In genomic region chr11:98349308-98349707, GRCm38 (mm10) we compare ENCODE assay signal across 11 mouse cellular contexts. TPM values are rescaled to one million over a fixed set of nuclear protein-coding genes. Genes with fewer than 3 reads are reported as not detected.
DNase-seq lines count a peak whose midpoint lies in the region; ATAC-seq lines count a peak whose summit lies in the region.
"Had no signal": no experiment of that assay in that cellular context is flagged by ENCODE, and none has a peak within 500 bp of the region (broad histone marks: within the 10 kb centered on the region; RNA-seq: fewer than 3 reads in every experiment).

No protein-coding gene starts in this region.

- H3K36me3 ChIP-seq in kidney, embryonic 14.5 days (ENCODE audit: control insufficient read depth, insufficient read depth, low read length): no peaks in the 10 kb centered on the region
- H3K36me3 ChIP-seq in embryonic facial prominence, embryonic 13.5 days: no peaks in the 10 kb centered on the region
- H3K36me3 ChIP-seq in hindbrain, embryonic 16.5 days (ENCODE audit: control insufficient read depth, insufficient read depth, low read length): no peaks in the 10 kb centered on the region

- peak overlapping the region; percentile 60; the same call in 1 of the 2 replicates for H3K4me2 ChIP-seq in kidney, embryonic 14.5 days (replicated peaks; ENCODE audit: low read depth, low read length)
- peak overlapping the region; percentile 93 for H3K4me2 ChIP-seq in embryonic facial prominence, embryonic 13.5 days
- peak overlapping the region; percentile 99 for H3K4me2 ChIP-seq in hindbrain, embryonic 16.5 days (ENCODE audit: low read length)

- peak overlapping the region; percentile 38; the same call in 1 of the 2 replicates for H3K4me3 ChIP-seq in kidney, embryonic 14.5 days (ENCODE audit: low read length)
- peak overlapping the region; percentile 53 for H3K4me3 ChIP-seq in embryonic facial prominence, embryonic 13.5 days
- H3K4me3 ChIP-seq in hindbrain, embryonic 16.5 days (ENCODE audit: low read length): peak overlapping the region; percentile 69; the same call in 1 of the 2 replicates

- no peaks in the 10 kb centered on the region for H3K9me3 ChIP-seq in kidney, embryonic 14.5 days (ENCODE audit: control insufficient read depth, low read length)
- no peaks in the 10 kb centered on the region for H3K9me3 ChIP-seq in embryonic facial prominence, embryonic 13.5 days
- H3K9me3 ChIP-seq in hindbrain, embryonic 16.5 days (ENCODE audit: control insufficient read depth, low read length): no peaks in the 10 kb centered on the region

- no peak for DNase-seq in kidney, postnatal 25 days
- DNase-seq in neural tube, embryonic 10.5 days (ENCODE audit: extremely low spot score, low spot score): peak; percentile 32
- no peak for DNase-seq in testis, postnatal 14 days (ENCODE audit: low spot score)
- no peak for DNase-seq in adrenal gland, postnatal 14 days
- no peak for DNase-seq in retina, postnatal 1 day
- DNase-seq: gastrocnemius, postnatal 14 days; left cerebral cortex, postnatal 4 days had no signal

- 4% methylated on average over 9 of the region's 9 CpGs for WGBS in kidney, embryonic 14.5 days
- WGBS in embryonic facial prominence, embryonic 13.5 days: 6% methylated on average over 9 of the region's 9 CpGs
- 5% methylated on average over 9 of the region's 9 CpGs for WGBS in hindbrain, embryonic 16.5 days

- ATAC-seq in kidney, embryonic 14.5 days (ENCODE audit: low FRiP score, low TSS enrichment): no peak
- ATAC-seq in embryonic facial prominence, embryonic 13.5 days (ENCODE audit: insufficient number of reproducible peaks, insufficient read depth, low FRiP score, low TSS enrichment, low read depth): no peak
- ATAC-seq in hindbrain, embryonic 16.5 days: no peak

- H3K9ac ChIP-seq in kidney, embryonic 14.5 days (ENCODE audit: low read depth, low read length): no peak overlapping the region
- H3K9ac ChIP-seq in embryonic facial prominence, embryonic 13.5 days: peak overlapping the region; percentile 70; the same call in 1 of the 2 replicates
- H3K9ac ChIP-seq in hindbrain, embryonic 16.5 days (ENCODE audit: low read depth, low read length): no peak overlapping the region

- peaks cover 5% of the 10 kb centered on the region; the same call in 1 of the 2 replicates for H3K4me1 ChIP-seq in kidney, embryonic 14.5 days (ENCODE audit: control insufficient read depth, insufficient read depth, low read length)
- peaks cover 15% of the 10 kb centered on the region for H3K4me1 ChIP-seq in embryonic facial prominence, embryonic 13.5 days
- peaks cover 17% of the 10 kb centered on the region for H3K4me1 ChIP-seq in hindbrain, embryonic 16.5 days (ENCODE audit: control insufficient read depth, insufficient read depth, low read depth, low read length)

- H3K27me3 ChIP-seq in kidney, embryonic 14.5 days (ENCODE audit: control insufficient read depth, insufficient read depth, low read length): peaks cover 77% of the 10 kb centered on the region
- peaks cover 98% of the 10 kb centered on the region for H3K27me3 ChIP-seq in embryonic facial prominence, embryonic 13.5 days
- peaks cover 58% of the 10 kb centered on the region for H3K27me3 ChIP-seq in hindbrain, embryonic 16.5 days (replicated peaks; ENCODE audit: control insufficient read depth, insufficient read depth, low read length)

- no peak overlapping the region for H3K27ac ChIP-seq in kidney, embryonic 14.5 days (ENCODE audit: low read depth, low read length)
- no peak overlapping the region for H3K27ac ChIP-seq in embryonic facial prominence, embryonic 13.5 days
- no peak overlapping the region for H3K27ac ChIP-seq in hindbrain, embryonic 16.5 days (ENCODE audit: low read depth, low read length)

RNA-seq across cellular contexts. Expression of gene Ppp1r1b, which starts 1.1 kb away (rescaled TPM):
- 0.87 and 1.7 TPM in 2 replicates for polyA plus RNA-seq in kidney, embryonic 14.5 days (2014; fragmentation: Nextera tagmentation; extraction: Ambion mirVana)
- polyA plus RNA-seq in embryonic facial prominence, embryonic 13.5 days (2015; fragmentation: Nextera tagmentation; extraction: Ambion mirVana): 1.2 and 2.0 TPM in 2 replicates
- 7.7 and 9.3 TPM in 2 replicates for polyA plus RNA-seq in hindbrain, embryonic 16.5 days (2015; fragmentation: Nextera tagmentation; extraction: Ambion mirVana)
- 0.63 and 0.68 TPM in 2 replicates for total RNA-seq in adrenal gland, postnatal 14 days (2021)

RNA-seq across cellular contexts. Expression of gene Stard3, which starts 8.9 kb away (rescaled TPM):
- polyA plus RNA-seq in kidney, embryonic 14.5 days (2014; fragmentation: Nextera tagmentation; extraction: Ambion mirVana): 34.9 and 42.0 TPM in 2 replicates
- 38.3 and 42.3 TPM in 2 replicates for polyA plus RNA-seq in embryonic facial prominence, embryonic 13.5 days (2015; fragmentation: Nextera tagmentation; extraction: Ambion mirVana)
- 39.0 and 39.9 TPM in 2 replicates for polyA plus RNA-seq in hindbrain, embryonic 16.5 days (2015; fragmentation: Nextera tagmentation; extraction: Ambion mirVana)
- 21.5 and 22.7 TPM in 2 replicates for total RNA-seq in adrenal gland, postnatal 14 days (2021)

RNA-seq across cellular contexts. Expression of gene Neurod2, which starts 19.9 kb away (rescaled TPM):
- not detected in 2 replicates for polyA plus RNA-seq in kidney, embryonic 14.5 days (2014; fragmentation: Nextera tagmentation; extraction: Ambion mirVana)
- polyA plus RNA-seq in embryonic facial prominence, embryonic 13.5 days (2015; fragmentation: Nextera tagmentation; extraction: Ambion mirVana): 0.17 and 0.48 TPM in 2 replicates
- 22.9 and 23.4 TPM in 2 replicates for polyA plus RNA-seq in hindbrain, embryonic 16.5 days (2015; fragmentation: Nextera tagmentation; extraction: Ambion mirVana)
- total RNA-seq in adrenal gland, postnatal 14 days (2021): 0.15 TPM in 1 of 2 replicates, not detected in the other
- total RNA-seq: gastrocnemius, postnatal 14 days had no signal
- polyA plus RNA-seq: urinary bladder, adult 2 months had no signal

RNA-seq across cellular contexts. Expression of gene Tcap, which starts 34.3 kb away (rescaled TPM):
- polyA plus RNA-seq in kidney, embryonic 14.5 days (2014; fragmentation: Nextera tagmentation; extraction: Ambion mirVana): 1.3 and 2.3 TPM in 2 replicates
- 0.89 and 1.1 TPM in 2 replicates for polyA plus RNA-seq in embryonic facial prominence, embryonic 13.5 days (2015; fragmentation: Nextera tagmentation; extraction: Ambion mirVana)
- 0.16 and 1.7 TPM in 2 replicates for polyA plus RNA-seq in hindbrain, embryonic 16.5 days (2015; fragmentation: Nextera tagmentation; extraction: Ambion mirVana)
- 0.48 and 0.53 TPM in 2 replicates for total RNA-seq in adrenal gland, postnatal 14 days (2021)

RNA-seq across cellular contexts. Expression of gene Pnmt, which starts 36.9 kb away (rescaled TPM):
- 0.84 and 2.2 TPM in 2 replicates for polyA plus RNA-seq in kidney, embryonic 14.5 days (2014; fragmentation: Nextera tagmentation; extraction: Ambion mirVana)
- polyA plus RNA-seq in embryonic facial prominence, embryonic 13.5 days (2015; fragmentation: Nextera tagmentation; extraction: Ambion mirVana): 0.45 and 1.3 TPM in 2 replicates
- 4.5 and 4.9 TPM in 2 replicates for polyA plus RNA-seq in hindbrain, embryonic 16.5 days (2015; fragmentation: Nextera tagmentation; extraction: Ambion mirVana)
- 687 and 769 TPM in 2 replicates for total RNA-seq in adrenal gland, postnatal 14 days (2021)
- polyA plus RNA-seq: urinary bladder, adult 2 months had no signal

Comparison
In these comparisons a context has a peak if more than half of its experiments do, and no peak if none do; other contexts are left out.
1. RNA of gene Neurod2, which starts 19.9 kb away (polyA plus RNA-seq): 22.9 to 23.4 TPM in hindbrain, embryonic 16.5 days; 0.17 to 0.48 TPM in embryonic facial prominence, embryonic 13.5 days and not detected in kidney, embryonic 14.5 days; every median in the first group is over 10 times any median in the second.
2. Peak in every context shown above with its lines, with median percentiles within 50 percentile points of each other: H3K4me2 ChIP-seq and H3K4me3 ChIP-seq.